Mouse (Mus musculus): ENCODE data around the gene Tgm4. TPM values are rescaled to one million over a fixed set of nuclear protein-coding genes. Genes with fewer than 3 reads are reported as not detected.

The Tgm4 gene
- polyA plus RNA-seq, 1 experiment from 2014 or later, result 0.59 TPM

GRCm38 (mm10) chr9:123111751-123112221, 77.3 kb downstream of the Tgm4 start:
- Histone ChIP-seq H3K4me3 (replicated peaks) (peak overlapping the region; percentile 94), H3K4me2 (peak overlapping the region; percentile 91), H3K27me3 (replicated peaks) (no peaks in the 10 kb centered on the region), H3K9me3 (replicated peaks) (no peaks in the 10 kb centered on the region), H3K9ac (replicated peaks) (peak overlapping the region; percentile 96), H3K4me1 (peaks cover 30% of the 10 kb centered on the region), H3K36me3 (peaks cover 14% of the 10 kb centered on the region), H3K27ac (replicated peaks) (no peak overlapping the region)
- ATAC-seq (ENCODE audit: low FRiP score), result no peak
- WGBS, result 68% methylated on average over 8 of the region's 8 CpGs

- ATAC-seq (ENCODE audit: low FRiP score), result peak; percentile 95
- WGBS, result under 1% methylated on average over 79 of the region's 79 CpGs
- Histone ChIP-seq H3K9ac (replicated peaks) (peak within 1 kb of the TSS; percentile 96), H3K4me3 (replicated peaks) (peak within 1 kb of the TSS; percentile 94), H3K27me3 (replicated peaks) (no peaks in the 10 kb centered on the region), H3K4me1 (peaks cover 30% of the 10 kb centered on the region), H3K36me3 (peaks cover 14% of the 10 kb centered on the region), H3K4me2 (peak within 1 kb of the TSS; percentile 91), H3K27ac (replicated peaks) (peak within 1 kb of the TSS; percentile 97), H3K9me3 (replicated peaks) (no peaks in the 10 kb centered on the region)
These were observed 78.4 kb downstream of the Tgm4 start, which contains the start of the genes Zdhhc3 and Exosc7 for GRCm38 (mm10) chr9:123112805-123113521. TSS of gene Zdhhc3 (minus strand) at chr9:123113205. TSS of gene Exosc7 (plus strand) at chr9:123113215.

- Histone ChIP-seq H3K4me1 (peaks cover 30% of the 10 kb centered on the region), H3K36me3 (peaks cover 19% of the 10 kb centered on the region), H3K27ac (replicated peaks) (peak overlapping the region; percentile 97), H3K4me3 (replicated peaks) (peak overlapping the region; percentile 94), H3K9me3 (replicated peaks) (no peaks in the 10 kb centered on the region), H3K27me3 (replicated peaks) (no peaks in the 10 kb centered on the region), H3K4me2 (peak overlapping the region; percentile 91), H3K9ac (replicated peaks) (peak overlapping the region; percentile 96)
- 62% methylated on average over 6 of the region's 6 CpGs for whole genome bisulfite sequencing
- ATAC-seq (ENCODE audit: low FRiP score), result no peak
These were observed 79.4 kb downstream of the Tgm4 start for GRCm38 (mm10) chr9:123113931-123114330.

- Histone ChIP-seq H3K4me1 (peaks cover 26% of the 10 kb centered on the region), H3K27ac (replicated peaks) (no peak overlapping the region), H3K4me3 (replicated peaks) (no peak overlapping the region), H3K36me3 (peaks cover 35% of the 10 kb centered on the region), H3K27me3 (replicated peaks) (no peaks in the 10 kb centered on the region), H3K9ac (replicated peaks) (no peak overlapping the region), H3K4me2 (no peak overlapping the region), H3K9me3 (replicated peaks) (no peaks in the 10 kb centered on the region)
- 96% methylated on average over 1 of the region's 1 CpGs for WGBS
- no peak for ATAC-seq (ENCODE audit: low FRiP score)
These were observed 81.0 kb downstream of the Tgm4 start for GRCm38 (mm10) chr9:123115566-123115965.

Other genes with a start within 250 kb of the Tgm4 start
- 7.8 and 9.0 TPM in 2 replicates for gene Tcaim, start 229.2 kb upstream of the Tgm4 start, polyA plus RNA-seq (2015; fragmentation: Nextera tagmentation; extraction: Ambion mirVana)
- 0.51 and 0.55 TPM in 2 replicates for gene Gm35549, start 190.7 kb upstream of the Tgm4 start, polyA plus RNA-seq (2015; fragmentation: Nextera tagmentation; extraction: Ambion mirVana)
- 90.1 and 96.7 TPM in 2 replicates for gene Zfp445, start 168.7 kb upstream of the Tgm4 start, polyA plus RNA-seq (2015; fragmentation: Nextera tagmentation; extraction: Ambion mirVana)
- 3.5 TPM in 2 replicates for gene Zkscan7, start 149.0 kb upstream of the Tgm4 start, polyA plus RNA-seq (2015; fragmentation: Nextera tagmentation; extraction: Ambion mirVana)
- gene Zfp105, start 111.7 kb upstream of the Tgm4 start, polyA plus RNA-seq (2015; fragmentation: Nextera tagmentation; extraction: Ambion mirVana), result 15.4 and 16.6 TPM in 2 replicates
- 25.5 and 28.7 TPM in 2 replicates for gene 1110059G10Rik, start 83.7 kb upstream of the Tgm4 start, polyA plus RNA-seq (2015; fragmentation: Nextera tagmentation; extraction: Ambion mirVana)
- 9.0 and 19.7 TPM in 2 replicates for gene Kif15, start 83.7 kb upstream of the Tgm4 start, polyA plus RNA-seq (2015; fragmentation: Nextera tagmentation; extraction: Ambion mirVana)
- gene Tmem42, start 13.4 kb upstream of the Tgm4 start, polyA plus RNA-seq (2015; fragmentation: Nextera tagmentation; extraction: Ambion mirVana), result 28.0 and 28.5 TPM in 2 replicates
- gene Zdhhc3, start 78.5 kb downstream of the Tgm4 start, polyA plus RNA-seq (2015; fragmentation: Nextera tagmentation; extraction: Ambion mirVana), result 81.3 and 84.7 TPM in 2 replicates
- 77.1 and 94.0 TPM in 2 replicates for gene Exosc7, start 78.5 kb downstream of the Tgm4 start, polyA plus RNA-seq (2015; fragmentation: Nextera tagmentation; extraction: Ambion mirVana)
- 3.5 and 4.2 TPM in 2 replicates for gene Clec3b, start 116.2 kb downstream of the Tgm4 start, polyA plus RNA-seq (2015; fragmentation: Nextera tagmentation; extraction: Ambion mirVana)
- gene Cdcp1, start 181.3 kb downstream of the Tgm4 start, polyA plus RNA-seq (2015; fragmentation: Nextera tagmentation; extraction: Ambion mirVana), result 0.19 and 2.5 TPM in 2 replicates
- 39.1 and 49.7 TPM in 2 replicates for gene Tmem158, start 226.0 kb downstream of the Tgm4 start, polyA plus RNA-seq (2015; fragmentation: Nextera tagmentation; extraction: Ambion mirVana)